Mouse (Mus musculus) brain, embryonic 18.5 days (tissue): ENCODE data around the gene Mical2.

ENCODE experiments used
- DNase-seq: peaks from one replicate; pipeline ENCODE4 v3.0.0-alpha.2; 2012; ENCODE audit warnings: low read depth, low spot score

The Mical2 gene

DNA sequence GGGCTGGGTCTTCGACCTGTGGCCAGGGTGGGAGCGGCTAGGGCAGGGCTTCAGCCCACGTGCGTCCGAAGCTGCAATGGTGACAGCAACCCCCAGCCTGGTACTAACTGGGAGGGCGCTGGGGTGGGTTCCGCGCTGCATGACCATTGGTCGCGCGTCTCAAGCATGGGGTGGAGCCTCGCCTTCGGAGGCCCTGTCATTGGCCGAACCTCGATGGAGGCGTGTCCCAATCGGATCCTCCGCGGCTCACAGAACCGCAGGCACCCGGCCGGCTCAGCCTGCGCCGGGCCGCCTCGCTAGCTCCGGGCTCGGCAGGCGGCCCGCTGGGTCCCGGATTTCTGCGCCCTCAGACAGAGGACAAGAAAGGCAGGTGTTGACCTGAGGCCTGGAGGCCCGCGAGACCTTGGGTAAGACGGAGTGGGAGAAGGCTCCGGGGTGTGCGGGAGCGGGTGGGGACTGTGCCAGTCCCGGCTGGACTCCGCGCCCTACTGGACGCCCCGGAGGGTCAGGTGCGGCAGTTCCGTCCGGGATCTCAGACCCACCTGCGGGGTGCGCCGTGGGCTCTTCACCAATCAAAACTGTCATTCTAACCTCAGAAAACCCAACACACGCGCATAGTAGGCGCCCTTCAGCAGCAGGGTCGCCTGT lies at the start of gene Mical2:
Mical2 (plus strand) TSS at position 242 of the 648 bp plus-strand sequence.
- peak; percentile 83 for DNase-seq

- no peak for DNase-seq
Observed at GRCm38 (mm10) chr7:112176627-112177026, 49.0 kb upstream of the Mical2 start.

- DNase-seq = peak; percentile 54
Observed at GRCm38 (mm10) chr7:112180235-112180705, 45.4 kb upstream of the Mical2 start.

- peak; percentile 58 for DNase-seq
Observed at GRCm38 (mm10) chr7:112183258-112183841, 42.3 kb upstream of the Mical2 start.

DNA sequence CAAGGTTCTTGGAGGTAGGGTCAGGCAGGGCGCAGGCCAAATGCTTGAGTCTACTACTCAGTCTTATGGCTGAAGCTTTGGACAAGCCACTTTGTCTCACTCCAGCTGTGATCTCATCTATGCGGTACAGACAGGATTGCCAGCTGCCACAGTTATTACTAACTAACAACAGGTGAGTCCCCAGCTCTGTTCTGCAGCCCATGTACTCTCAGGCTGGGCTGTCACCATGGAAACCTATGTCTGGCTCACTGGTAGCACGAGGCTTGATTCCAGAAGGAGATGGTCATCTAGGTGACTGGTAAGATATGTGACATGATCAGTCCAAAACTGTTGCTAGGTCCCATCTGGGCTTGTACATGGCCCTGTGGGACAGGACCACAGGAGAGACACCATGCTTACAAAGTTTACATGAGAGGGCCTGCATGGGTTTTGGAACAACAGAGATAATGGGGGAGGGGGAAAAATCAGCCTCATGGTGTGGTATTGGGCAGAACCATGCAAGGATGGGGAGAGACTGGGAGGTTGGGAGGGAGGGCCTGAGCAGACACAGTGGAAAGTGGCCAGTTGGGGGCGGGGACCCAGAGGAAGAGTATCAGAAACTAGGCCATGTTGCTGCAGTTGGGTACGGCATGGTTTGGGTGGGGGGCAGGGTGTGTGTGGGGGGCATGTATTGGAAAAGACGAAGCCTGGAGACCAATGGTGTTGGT lies 41.0 kb upstream of the Mical2 start:
- no peak for DNase-seq

DNA sequence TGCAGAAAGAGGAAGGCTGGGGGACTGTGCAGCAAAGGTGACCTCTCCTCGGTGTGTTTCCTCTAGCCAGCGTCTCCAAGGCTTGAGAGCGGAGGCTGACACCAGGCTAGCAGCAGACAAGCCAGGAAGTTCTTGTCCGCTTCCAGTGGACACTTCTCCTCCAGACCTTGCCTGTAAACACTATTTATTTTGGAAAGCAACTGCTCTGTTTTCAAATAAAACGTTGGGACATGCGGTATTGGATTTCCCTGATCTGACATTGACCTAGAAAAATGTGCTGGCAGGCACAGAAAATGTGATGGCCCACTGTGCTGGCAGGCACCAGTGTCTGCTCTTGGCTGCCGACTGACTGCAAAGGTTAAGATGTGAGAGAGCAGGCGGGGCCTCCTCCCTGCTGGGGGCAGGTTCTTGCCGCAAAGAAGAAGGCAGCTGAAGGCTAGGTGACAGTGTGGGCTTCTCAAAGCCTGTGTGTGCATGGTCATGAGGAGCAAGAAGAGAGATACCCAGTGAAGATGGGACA lies 40.4 kb upstream of the Mical2 start:
- DNase-seq = no peak

GRCm38 (mm10) chr7:112186871-112187270 lies 38.8 kb upstream of the Mical2 start:
- DNase-seq = no peak

- no peak for DNase-seq
Observed at GRCm38 (mm10) chr7:112187536-112188459, 37.9 kb upstream of the Mical2 start.

DNA sequence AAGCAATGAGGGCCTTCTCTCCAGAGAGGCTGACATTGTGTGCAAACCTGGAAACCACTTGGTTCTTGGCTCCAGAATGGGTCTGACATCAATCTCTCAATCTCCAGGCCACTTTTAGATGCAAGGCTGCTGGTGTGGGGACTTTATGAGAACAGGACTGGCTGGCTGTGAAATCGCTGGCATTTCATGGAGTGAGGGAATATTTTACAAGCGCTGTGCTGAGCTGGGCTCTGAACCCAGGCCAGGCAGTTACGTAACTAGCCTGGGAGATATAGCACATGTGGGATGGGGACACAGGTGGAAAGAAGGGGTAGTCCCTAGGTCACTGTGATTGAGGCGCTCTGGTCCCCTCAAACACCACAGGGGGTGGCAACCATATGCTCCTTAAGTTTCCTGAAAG lies 33.4 kb upstream of the Mical2 start:
- no peak for DNase-seq

DNA sequence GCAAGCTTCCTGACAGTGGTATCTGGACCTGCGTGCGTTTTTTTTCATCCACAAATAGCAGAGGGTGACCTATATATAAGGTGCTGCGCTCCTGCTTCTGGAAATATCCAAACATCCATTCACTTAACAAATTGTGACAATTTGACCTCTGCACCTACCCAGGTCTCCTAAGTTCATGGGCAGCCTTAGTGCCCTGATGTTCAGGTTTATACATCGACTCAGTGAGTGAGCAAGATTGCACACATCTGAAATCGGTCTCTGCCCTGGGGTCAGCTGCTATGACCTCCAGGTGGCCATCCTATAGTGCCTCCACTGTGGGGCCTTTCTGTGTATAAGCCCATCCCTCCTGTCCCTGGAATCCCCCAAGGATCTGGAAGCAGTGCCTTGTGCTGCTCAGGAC lies 32.9 kb upstream of the Mical2 start:
- DNase-seq = no peak

DNA sequence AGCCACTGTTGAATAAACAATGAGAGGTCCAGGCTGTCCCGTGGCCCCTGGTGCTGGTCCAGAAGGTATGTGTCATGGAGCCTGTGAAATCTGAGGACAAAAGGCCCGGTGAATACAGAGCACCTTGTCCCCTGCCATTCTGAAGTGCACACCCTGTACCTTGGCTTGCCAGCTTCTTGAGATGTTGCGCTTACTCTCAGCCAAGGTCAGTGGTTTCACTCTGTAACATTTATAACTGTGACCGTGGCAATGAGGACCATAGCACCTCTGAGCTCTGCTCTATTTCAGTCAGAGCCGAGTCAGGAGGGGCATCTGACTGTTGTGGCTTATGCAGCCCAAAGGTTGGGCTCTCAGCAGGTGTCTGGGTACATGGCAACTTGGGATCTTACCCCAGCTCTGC lies 31.4 kb upstream of the Mical2 start:
- DNase-seq = no peak

GRCm38 (mm10) chr7:112197461-112197860 lies 28.2 kb upstream of the Mical2 start:
- DNase-seq = no peak

- no peak for DNase-seq
Observed at GRCm38 (mm10) chr7:112199343-112199742, 26.3 kb upstream of the Mical2 start.

DNA sequence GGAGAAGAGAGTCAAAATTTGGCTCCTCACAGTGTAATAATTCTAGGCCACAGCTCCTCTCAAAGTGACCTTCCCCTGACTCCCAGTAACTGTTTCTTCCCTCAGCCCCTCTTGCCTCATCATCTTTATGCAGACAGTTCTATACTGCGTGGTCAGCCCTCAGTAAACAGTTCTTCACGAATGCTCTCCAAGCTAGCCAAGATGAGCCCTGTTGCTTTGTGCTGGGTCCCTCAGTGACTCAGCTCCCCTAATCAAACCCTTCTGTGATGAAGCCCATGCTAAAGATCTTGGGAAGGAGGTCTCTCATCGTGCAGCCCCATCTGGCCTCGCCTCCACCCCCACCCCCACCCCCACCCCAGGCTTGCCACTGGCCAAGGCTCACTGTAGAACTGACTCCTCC lies 24.9 kb upstream of the Mical2 start:
- no peak for DNase-seq

- no peak for DNase-seq
Observed at GRCm38 (mm10) chr7:112202194-112202593, 23.5 kb upstream of the Mical2 start.

DNA sequence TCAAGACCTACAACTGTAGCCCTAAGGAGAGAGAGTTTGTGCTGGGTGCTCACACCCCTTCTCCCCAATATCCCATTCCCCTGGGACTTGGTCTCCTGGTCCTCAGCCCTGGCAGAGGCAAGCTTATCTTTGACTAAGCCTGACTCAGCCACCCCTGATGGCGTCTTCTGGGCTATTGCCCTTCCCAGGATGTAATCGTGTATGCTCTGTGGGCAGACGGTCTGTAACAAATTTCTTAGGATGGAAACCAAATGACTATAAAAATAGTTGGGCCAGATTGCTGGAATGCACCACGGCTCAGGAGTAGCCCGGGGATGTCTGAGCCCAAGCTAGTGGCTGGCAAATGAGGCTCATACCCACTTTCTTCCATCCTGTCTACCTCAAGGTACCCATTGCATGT lies 22.8 kb upstream of the Mical2 start:
- no peak for DNase-seq

- DNase-seq = no peak
Observed at GRCm38 (mm10) chr7:112203937-112204336, 21.7 kb upstream of the Mical2 start.

GRCm38 (mm10) chr7:112204380-112204963 lies 21.2 kb upstream of the Mical2 start:
- DNase-seq = no peak

DNA sequence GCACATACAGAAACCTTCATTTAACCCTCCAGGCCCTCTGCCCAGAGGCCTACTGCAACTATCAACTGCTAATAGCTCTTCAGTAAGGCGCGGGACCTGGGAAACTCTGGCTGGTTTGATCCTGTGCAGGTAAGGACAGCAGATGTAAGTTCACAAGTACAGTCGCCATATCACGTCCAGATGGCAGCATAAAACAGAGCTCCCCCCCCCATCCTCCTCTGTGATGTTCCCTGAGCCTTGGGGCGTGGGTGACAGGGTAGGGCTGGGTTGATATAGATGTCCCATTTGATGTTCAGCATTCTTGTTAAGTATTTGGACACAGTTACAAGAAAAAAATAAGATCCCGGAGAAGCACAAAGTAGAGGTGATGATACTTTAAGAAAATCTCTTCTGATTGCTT lies 20.1 kb upstream of the Mical2 start:
- DNase-seq = no peak

DNA sequence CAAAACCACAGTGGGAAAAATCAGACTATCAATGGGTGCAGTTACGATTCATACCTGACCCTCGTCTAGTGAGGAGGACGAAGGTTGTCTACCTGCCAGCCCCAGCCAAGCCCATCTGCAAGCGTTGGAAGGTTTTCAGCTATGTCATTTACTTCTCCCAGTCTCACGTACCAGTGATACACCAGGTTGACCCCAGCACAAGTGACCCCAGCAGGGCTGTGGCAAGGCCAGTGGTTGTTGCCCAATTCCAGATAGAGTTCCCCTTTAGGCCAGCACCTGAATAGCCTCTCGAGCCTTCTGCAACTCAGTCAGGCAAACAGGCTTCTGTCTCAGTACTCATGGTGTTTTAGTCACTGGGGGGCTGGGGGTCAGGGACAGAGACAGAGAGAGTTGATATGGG lies 17.9 kb upstream of the Mical2 start:
- no peak for DNase-seq
